Mouse (Mus musculus) 416B (cell line): ENCODE data around the gene Insm2.
A peak's percentile ranks its signal among the peaks of the same experiment; 100 is the strongest.

Experiments
- DNase-seq: peaks from one replicate; pipeline ENCODE4 v3.0.0; 2011; ENCODE audit warnings: low read depth

The Insm2 gene

GRCm38 (mm10) chr12:55604411-55604810 lies 5.2 kb downstream of the Insm2 start:
- DNase-seq, result no peak

DNA sequence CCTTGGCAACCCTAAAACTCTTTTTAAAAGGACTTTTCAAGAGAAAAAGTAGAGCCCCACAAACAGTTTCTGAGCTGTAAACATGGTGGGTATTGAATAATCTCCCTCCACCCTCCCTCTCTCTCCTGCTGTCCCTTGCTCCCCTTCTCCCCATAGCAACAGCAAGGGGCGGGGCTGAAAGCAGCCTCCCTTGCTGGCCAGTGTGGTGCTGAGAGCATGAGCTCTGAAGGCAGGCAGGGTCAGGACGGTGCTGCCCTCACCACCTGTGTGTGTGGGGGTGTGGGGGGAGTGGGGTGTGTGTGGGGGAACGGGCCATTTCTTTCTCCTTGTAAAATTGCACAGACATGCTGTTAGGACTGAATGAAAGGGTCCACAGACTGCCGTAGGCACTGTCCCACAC lies 8.7 kb downstream of the Insm2 start:
- DNase-seq, result no peak

DNA sequence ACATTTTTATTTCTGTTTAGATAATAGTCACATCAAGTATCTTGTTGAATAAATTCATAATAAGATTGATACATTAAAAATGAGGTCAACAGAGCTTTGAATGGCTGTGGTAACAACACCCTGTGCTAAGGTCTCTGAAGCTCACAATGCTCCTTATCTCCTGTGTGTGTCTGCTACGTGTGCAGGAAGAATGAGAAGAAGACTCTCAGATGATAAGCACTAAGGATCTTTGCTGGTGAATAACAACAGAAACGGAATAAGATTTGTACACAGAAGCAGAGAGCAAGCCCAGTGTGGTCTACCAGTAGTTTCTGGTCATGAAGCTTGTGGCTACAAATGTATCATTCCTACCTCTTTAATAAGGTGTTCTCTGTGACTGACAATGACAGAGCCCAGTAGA lies 11.6 kb downstream of the Insm2 start:
- DNase-seq, result peak; percentile 7

DNA sequence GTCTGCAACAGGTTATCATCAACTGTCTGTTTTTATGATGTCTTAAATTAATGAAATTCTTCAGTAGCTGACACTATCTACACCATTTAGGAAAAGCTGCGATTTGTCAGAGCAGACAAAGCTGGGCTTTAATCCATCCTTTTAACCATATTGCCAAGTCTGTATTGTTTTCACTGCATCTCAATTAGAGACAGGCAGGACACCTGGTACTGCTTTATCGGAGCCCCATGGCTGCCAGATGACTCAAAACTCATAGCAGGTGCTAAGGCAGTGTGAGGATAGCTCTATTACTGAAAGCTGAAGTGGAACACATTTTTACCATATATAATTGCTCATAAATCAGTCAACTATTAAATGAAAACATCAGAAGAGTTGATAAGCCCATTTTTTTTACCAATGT lies 21.1 kb downstream of the Insm2 start:
- no peak for DNase-seq

DNA sequence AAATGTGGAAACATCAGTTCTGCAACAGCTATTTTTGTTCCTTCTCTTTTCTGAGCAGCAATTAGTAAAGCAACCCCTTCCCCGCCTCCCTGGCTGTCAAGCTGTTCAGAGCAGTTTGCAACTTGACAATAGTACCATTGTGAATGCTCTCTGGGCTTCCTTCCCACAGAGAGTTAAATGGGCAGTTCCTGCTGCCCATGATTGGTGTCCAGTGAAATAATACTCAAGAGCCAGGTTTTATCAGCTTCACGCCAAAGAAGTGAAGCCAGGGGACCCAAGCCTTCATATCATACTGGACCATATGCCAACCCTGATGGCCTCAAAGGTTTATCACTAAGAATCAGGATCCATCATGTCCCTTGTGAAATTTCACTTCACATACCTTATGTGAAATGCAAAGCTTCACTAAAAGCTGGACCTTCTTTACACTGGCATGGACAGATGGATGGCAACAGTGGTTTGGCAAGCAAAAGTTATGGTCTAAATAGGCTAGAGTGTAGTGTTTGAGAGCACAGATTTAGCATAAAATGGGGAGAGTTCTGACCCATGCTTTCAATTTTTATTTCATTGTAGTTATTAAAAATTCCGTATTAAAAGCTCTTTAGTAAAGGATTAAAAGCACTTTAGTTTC lies 23.5 kb downstream of the Insm2 start:
- no peak for DNase-seq

DNA sequence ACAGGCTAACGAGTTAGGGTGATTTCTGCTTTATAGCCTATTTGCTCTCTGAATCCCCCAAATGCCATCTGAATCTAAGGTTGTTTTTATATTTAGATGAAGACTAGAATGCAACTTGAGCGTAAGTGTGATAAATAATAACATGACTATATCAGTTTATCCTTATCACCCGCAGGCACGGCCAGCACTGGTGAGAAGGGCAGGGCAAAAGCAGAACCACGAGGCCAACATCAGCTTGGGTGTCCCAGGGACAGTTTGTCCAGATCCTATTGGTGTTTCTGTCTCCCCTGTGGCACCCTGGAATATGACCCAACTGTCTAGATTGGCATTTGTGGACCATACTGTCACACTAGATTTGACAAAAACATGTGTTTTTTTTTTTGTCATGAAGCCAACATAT lies 24.0 kb downstream of the Insm2 start:
- no peak for DNase-seq

DNA sequence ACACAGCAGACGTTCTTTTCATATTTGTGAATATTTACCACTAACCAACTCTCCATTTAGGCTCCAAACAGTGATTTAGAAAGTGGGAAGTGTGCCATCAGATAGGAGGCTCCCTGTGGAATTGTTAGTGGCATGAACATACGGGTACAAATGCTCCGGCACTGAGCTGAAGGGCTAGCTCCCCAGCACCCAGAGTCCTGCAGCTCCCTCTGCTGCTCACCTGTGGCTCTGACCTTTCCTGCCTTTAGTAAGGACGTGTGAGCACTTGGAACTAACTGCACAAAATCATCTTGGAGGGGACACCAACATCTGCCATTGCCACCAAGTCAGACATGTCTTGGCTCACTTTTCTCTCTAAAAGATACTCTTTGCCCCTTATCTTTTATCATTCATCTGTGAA lies 27.5 kb downstream of the Insm2 start:
- peak; percentile 40 for DNase-seq

GRCm38 (mm10) chr12:55648011-55648525 lies 48.8 kb downstream of the Insm2 start:
- peak; percentile 5 for DNase-seq
